Mouse (Mus musculus) forebrain, postnatal 0 days (tissue): Measurements from ENCODE around the gene Prl6a1. TPM values are rescaled to one million over a fixed set of nuclear protein-coding genes. Genes with fewer than 3 reads are reported as not detected.

ENCODE experiments used
- ATAC-seq: fragments of 200-750 bp; cut with Nextera tagmentation; 2 replicates; pipeline ENCODE4 v1.8.0; 2017; ENCODE audit warnings: mild to moderate bottlenecking, moderate library complexity
- DNase-seq: peaks from one replicate; pipeline ENCODE4 v3.0.0-alpha.2; 2015
- H3K27ac ChIP-seq: fragments of 300-500 bp; sonication (generic); 2 replicates; pipeline ENCODE4 v1.5.1; 2014; ENCODE audit warnings: low read depth, mild to moderate bottlenecking, antibody characterized with exemption, low read length, moderate library complexity, mixed read lengths
- H3K27me3 ChIP-seq: fragments of 300-500 bp; sonication (generic); 2 replicates; pipeline ENCODE4 v1.6.1; 2014; ENCODE audit warnings: mild to moderate bottlenecking, low read length, mixed read lengths; ENCODE audit not compliant: insufficient read depth
- H3K36me3 ChIP-seq: fragments of 300-500 bp; sonication (generic); 2 replicates; pipeline ENCODE4 v1.6.1; 2014; ENCODE audit warnings: mild to moderate bottlenecking, moderate library complexity; ENCODE audit not compliant: insufficient read depth
- H3K4me1 ChIP-seq: fragments of 300-500 bp; sonication (generic); 2 replicates; pipeline ENCODE4 v1.6.1; 2014; ENCODE audit warnings: antibody characterized with exemption; ENCODE audit not compliant: insufficient read depth
- H3K4me2 ChIP-seq: fragments of 300-500 bp; sonication (generic); 2 replicates; pipeline ENCODE4 v1.6.1; 2014; ENCODE audit warnings: low read depth, mild to moderate bottlenecking, moderate library complexity
- H3K4me3 ChIP-seq: fragments of 300-500 bp; sonication (generic); 2 replicates; pipeline ENCODE4 v1.5.1; 2014; ENCODE audit warnings: low read depth, low read length, mixed read lengths
- H3K9ac ChIP-seq: fragments of 300-500 bp; sonication (generic); 2 replicates; pipeline ENCODE4 v1.6.1; 2014; ENCODE audit warnings: mild to moderate bottlenecking
- H3K9me3 ChIP-seq: fragments of 300-500 bp; sonication (generic); 2 replicates; pipeline ENCODE4 v1.6.1; 2016; ENCODE audit warnings: low read length
- CTCF ChIP-seq: sonication (generic); IDR thresholded peaks from 2 replicates; pipeline ENCODE4 v1.5.1; 2016; ENCODE audit warnings: antibody characterized with exemption, control low read depth, low read depth
- WGBS: fragments of 180-500 bp; shearing (Covaris S2); extraction: QIAGEN DNeasy Blood & Tissue Kit; methylation state at CpG from one replicate; pipeline ENCODE4 v1.1.7; 2014; 5-methylcytosine and 5-hydroxymethylcytosine counted together
- polyA plus RNA-seq: library from polyadenylated mRNA; unstranded; fragments of >200 nt; fragmentation: Nextera tagmentation; extraction: Ambion mirVana; gene quantifications from 2 replicates; pipeline ENCODE4 v1.2.1, GENCODE M21; 2015
- total RNA-seq: library from RNA; depleted of rRNA; stranded (reverse); fragments of >200 nt; gene quantifications from 2 replicates; pipeline ENCODE4 v1.2.3, GENCODE M21; 2014; rRNA removed

The Prl6a1 gene
- total RNA-seq: not detected in 2 replicates
- not detected in 2 replicates for polyA plus RNA-seq

GRCm38 (mm10) chr13:27312334-27313225 lies at the start of gene Prl6a1:
Gene Prl6a1 (plus strand): TSS chr13:27312627.
- H3K36me3 ChIP-seq: no peaks in the 10 kb centered on the region
- H3K4me3 ChIP-seq: no peak within 1 kb of the TSS
- TF ChIP-seq CTCF: no peak
- H3K9me3 ChIP-seq: no peaks in the 10 kb centered on the region
- no peaks in the 10 kb centered on the region for H3K27me3 ChIP-seq
- H3K4me2 ChIP-seq: no peak within 1 kb of the TSS
- no peak within 1 kb of the TSS for H3K9ac ChIP-seq
- no peak for DNase-seq
- no peak within 1 kb of the TSS for H3K27ac ChIP-seq
- ATAC-seq: no peak
- WGBS: 83% methylated on average over 7 of the region's 7 CpGs
- no peaks in the 10 kb centered on the region for H3K4me1 ChIP-seq

DNA sequence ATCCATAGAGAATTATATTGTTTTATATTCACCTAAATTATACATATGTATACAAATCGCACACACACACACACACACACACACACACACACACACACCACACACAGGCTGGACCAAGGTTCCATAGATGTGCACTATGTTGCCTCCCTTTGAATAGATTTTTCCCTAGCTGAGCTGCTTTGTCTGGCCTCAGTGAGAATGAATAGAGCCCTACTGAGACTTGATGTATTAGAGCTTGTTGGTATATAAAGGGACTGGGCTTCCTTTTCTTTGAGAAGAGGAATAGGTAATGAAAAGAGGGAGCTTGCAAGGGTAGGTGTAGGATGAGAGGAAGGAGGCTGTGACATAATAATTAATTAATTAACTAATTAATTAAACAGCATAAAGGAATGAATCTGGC lies 22.6 kb downstream of the Prl6a1 start:
- no peaks in the 10 kb centered on the region for H3K27me3 ChIP-seq
- no peak for DNase-seq
- H3K9ac ChIP-seq: no peak overlapping the region
- H3K27ac ChIP-seq: no peak overlapping the region
- no peak overlapping the region for H3K4me3 ChIP-seq
- WGBS: 15% methylated on average over 1 of the region's 1 CpGs
- ATAC-seq: no peak
- no peaks in the 10 kb centered on the region for H3K36me3 ChIP-seq
- TF ChIP-seq CTCF: no peak
- H3K4me2 ChIP-seq: no peak overlapping the region
- H3K9me3 ChIP-seq: no peaks in the 10 kb centered on the region
- H3K4me1 ChIP-seq: no peaks in the 10 kb centered on the region

GRCm38 (mm10) chr13:27342733-27343275 lies 30.4 kb downstream of the Prl6a1 start:
- TF ChIP-seq CTCF: no peak
- ATAC-seq: no peak
- H3K27ac ChIP-seq: no peak overlapping the region
- no peaks in the 10 kb centered on the region for H3K36me3 ChIP-seq
- H3K4me2 ChIP-seq: no peak overlapping the region
- no peak for DNase-seq
- no peaks in the 10 kb centered on the region for H3K4me1 ChIP-seq
- no peak overlapping the region for H3K4me3 ChIP-seq
- WGBS: 47% methylated on average over 3 of the region's 3 CpGs
- no peak overlapping the region for H3K9ac ChIP-seq
- no peaks in the 10 kb centered on the region for H3K9me3 ChIP-seq
- H3K27me3 ChIP-seq: no peaks in the 10 kb centered on the region

- H3K27ac ChIP-seq: no peak within 1 kb of the TSS
- no peak within 1 kb of the TSS for H3K4me2 ChIP-seq
- no peak within 1 kb of the TSS for H3K4me3 ChIP-seq
- H3K9me3 ChIP-seq: no peaks in the 10 kb centered on the region
- 77% methylated on average over 2 of the region's 2 CpGs for WGBS
- ATAC-seq: no peak
- DNase-seq: no peak
- H3K36me3 ChIP-seq: no peaks in the 10 kb centered on the region
- no peaks in the 10 kb centered on the region for H3K27me3 ChIP-seq
- H3K9ac ChIP-seq: no peak within 1 kb of the TSS
- TF ChIP-seq CTCF: no peak
- H3K4me1 ChIP-seq: no peaks in the 10 kb centered on the region
Measured at GRCm38 (mm10) chr13:27345373-27345772, 32.9 kb downstream of the Prl6a1 start, which contains the start of gene Prl8a2. Gene Prl8a2 (plus strand): TSS chr13:27345673.

Other genes with a start within 250 kb of the Prl6a1 start
- gene Prl3d1, start 218.4 kb upstream of the Prl6a1 start, total RNA-seq: not detected in 2 replicates
- gene Prl3d1, start 218.4 kb upstream of the Prl6a1 start, polyA plus RNA-seq: not detected in 2 replicates
- not detected in 2 replicates for gene Prl3d2, start 190.9 kb upstream of the Prl6a1 start, total RNA-seq
- not detected in 2 replicates for gene Prl3d2, start 190.9 kb upstream of the Prl6a1 start, polyA plus RNA-seq
- not detected in 2 replicates for gene Prl3d3, start 155.8 kb upstream of the Prl6a1 start, total RNA-seq
- gene Prl3d3, start 155.8 kb upstream of the Prl6a1 start, polyA plus RNA-seq: not detected in 2 replicates
- not detected in 2 replicates for gene Prl3c1, start 116.0 kb upstream of the Prl6a1 start, total RNA-seq
- gene Prl3c1, start 116.0 kb upstream of the Prl6a1 start, polyA plus RNA-seq: not detected in 2 replicates
- not detected in 2 replicates for gene Prl3b1, start 70.8 kb upstream of the Prl6a1 start, total RNA-seq
- not detected in 2 replicates for gene Prl3b1, start 70.8 kb upstream of the Prl6a1 start, polyA plus RNA-seq
- not detected in 2 replicates for gene Prl3a1, start 53.2 kb upstream of the Prl6a1 start, total RNA-seq
- gene Prl3a1, start 53.2 kb upstream of the Prl6a1 start, polyA plus RNA-seq: not detected in 2 replicates
- not detected in 2 replicates for gene Prl8a2, start 33.0 kb downstream of the Prl6a1 start, total RNA-seq
- gene Prl8a2, start 33.0 kb downstream of the Prl6a1 start, polyA plus RNA-seq: not detected in 2 replicates
- gene Prl2b1, start 78.2 kb downstream of the Prl6a1 start, total RNA-seq: not detected in 2 replicates
- not detected in 2 replicates for gene Prl2b1, start 78.2 kb downstream of the Prl6a1 start, polyA plus RNA-seq
- gene Prl8a6, start 126.1 kb downstream of the Prl6a1 start, total RNA-seq: not detected in 2 replicates
- gene Prl8a6, start 126.1 kb downstream of the Prl6a1 start, polyA plus RNA-seq: not detected in 2 replicates
- not detected in 2 replicates for gene Prl8a8, start 200.6 kb downstream of the Prl6a1 start, total RNA-seq
- not detected in 2 replicates for gene Prl8a8, start 200.6 kb downstream of the Prl6a1 start, polyA plus RNA-seq